Mouse (Mus musculus) testis, adult 2 months (tissue): ENCODE measurements around the gene Ggt5. TPM values are rescaled to one million over a fixed set of nuclear protein-coding genes. Genes with fewer than 3 reads are reported as not detected.

Experiments used
- H3K27ac ChIP-seq: fragments of 200-500 bp; 2 replicates; pipeline ENCODE4 v1.5.1; 2012; ENCODE audit warnings: low read depth, low read length; ENCODE audit not compliant: control insufficient read depth, insufficient read depth
- H3K27me3 ChIP-seq: fragments of 200-500 bp; 2 replicates; pipeline ENCODE4 v1.6.1; 2012; ENCODE audit warnings: mild to moderate bottlenecking, low read length, moderate library complexity; ENCODE audit not compliant: control insufficient read depth, insufficient read depth
- H3K36me3 ChIP-seq: fragments of 200-500 bp; 2 replicates; pipeline ENCODE4 v1.6.1; 2012; ENCODE audit warnings: mild to moderate bottlenecking, low read length; ENCODE audit not compliant: control insufficient read depth, insufficient read depth
- H3K4me1 ChIP-seq: fragments of 200-500 bp; 2 replicates; pipeline ENCODE4 v1.6.1; 2012; ENCODE audit warnings: low read length; ENCODE audit not compliant: control insufficient read depth, insufficient read depth
- H3K4me3 ChIP-seq: fragments of 200-500 bp; 2 replicates; pipeline ENCODE4 v1.5.1; 2012; ENCODE audit warnings: low read depth, mild to moderate bottlenecking, low read length, moderate library complexity, mixed read lengths; ENCODE audit not compliant: control insufficient read depth
- CTCF ChIP-seq: fragments of 200-500 bp; IDR thresholded peaks from 2 replicates; pipeline ENCODE4 v1.5.1; 2012; ENCODE audit warnings: low read depth, mild to moderate bottlenecking, inconsistent platforms, low read length, moderate library complexity; ENCODE audit not compliant: control insufficient read depth, insufficient read depth, insufficient replicate concordance
- POLR2A ChIP-seq: fragments of 200-500 bp; IDR thresholded peaks from 2 replicates; pipeline ENCODE4 v1.6.1; 2012; ENCODE audit warnings: low read depth, mild to moderate bottlenecking, inconsistent platforms, low read length, moderate library complexity; ENCODE audit not compliant: control insufficient read depth
- polyA plus RNA-seq: library from polyadenylated mRNA; depleted of rRNA; stranded (reverse); fragments of >200 nt; gene quantifications from 2 replicates; pipeline ENCODE4 v1.2.3, GENCODE M21; 2012

The Ggt5 gene
- polyA plus RNA-seq, 1 experiment, result 5.4 TPM

GRCm38 (mm10) chr10:75626991-75627390 is 37.9 kb downstream of the Ggt5 start:
- TF ChIP-seq POLR2A (no peak), CTCF (no peak)
- H3K27ac ChIP-seq, result peak overlapping the region; percentile 87

DNA sequence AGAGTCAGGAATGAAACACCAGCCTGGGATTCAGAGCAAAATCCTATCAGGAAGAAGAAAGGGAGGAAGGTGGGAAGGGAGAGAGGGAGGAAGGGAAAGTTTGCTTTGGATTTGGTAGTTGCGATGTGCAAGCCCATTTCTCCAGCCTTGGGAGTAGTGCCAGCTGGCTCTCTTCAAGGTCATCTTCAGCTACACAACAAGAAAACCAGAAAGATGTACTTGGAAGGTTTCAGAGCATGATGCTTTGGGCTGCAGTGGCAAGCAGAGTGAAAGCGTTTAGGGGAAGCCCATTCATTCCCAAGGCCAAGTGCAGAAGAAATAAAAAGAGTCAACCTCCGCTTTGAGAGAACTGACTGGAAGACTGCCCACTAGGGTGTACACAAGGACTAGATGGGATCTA is 38.4 kb downstream of the Ggt5 start:
- TF ChIP-seq POLR2A (no peak), CTCF (no peak)
- peaks cover 3% of the 10 kb centered on the region; the same call in 1 of the 2 replicates for H3K4me1 ChIP-seq
- no peaks in the 10 kb centered on the region for H3K27me3 ChIP-seq
- H3K27ac ChIP-seq, result peak overlapping the region; percentile 87
- H3K36me3 ChIP-seq, result no peaks in the 10 kb centered on the region
- H3K4me3 ChIP-seq, result no peak overlapping the region

More at GRCm38 (mm10) chr10:75626991-75627390, 37.9 kb downstream of the Ggt5 start:
- Histone ChIP-seq H3K4me1 (peaks cover 3% of the 10 kb centered on the region; the same call in 1 of the 2 replicates), H3K27me3 (no peaks in the 10 kb centered on the region), H3K4me3 (no peak overlapping the region), H3K36me3 (no peaks in the 10 kb centered on the region)

DNA sequence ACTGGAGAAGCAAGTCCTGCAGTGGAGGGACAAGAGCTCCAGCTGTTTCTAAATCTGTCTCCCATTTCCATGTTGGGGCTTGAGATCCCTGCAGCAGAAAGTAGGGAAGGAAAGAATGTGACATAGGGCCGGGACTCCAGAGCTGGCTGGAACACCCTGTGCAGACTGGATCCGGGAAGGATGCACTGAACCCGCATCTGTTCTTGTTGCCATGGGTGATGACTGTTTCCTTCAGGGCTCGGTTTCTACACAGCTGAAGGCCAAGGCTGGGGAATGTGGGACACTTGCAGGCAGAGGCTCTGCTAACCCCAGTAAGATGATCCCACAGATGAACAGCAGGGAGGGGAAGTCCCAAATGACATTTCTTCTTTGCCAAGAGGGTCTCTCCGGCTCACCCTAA is 43.5 kb downstream of the Ggt5 start:
- H3K27ac ChIP-seq, result peak overlapping the region; percentile 83
- no peaks in the 10 kb centered on the region for H3K36me3 ChIP-seq
- peaks cover 21% of the 10 kb centered on the region for H3K4me1 ChIP-seq
- no peak overlapping the region for H3K4me3 ChIP-seq
- TF ChIP-seq CTCF, result no peak
- TF ChIP-seq POLR2A, result no peak
- no peaks in the 10 kb centered on the region for H3K27me3 ChIP-seq

GRCm38 (mm10) chr10:75633048-75633447 is 43.9 kb downstream of the Ggt5 start:
- Histone ChIP-seq H3K27me3 (no peaks in the 10 kb centered on the region), H3K4me1 (peaks cover 21% of the 10 kb centered on the region), H3K36me3 (no peaks in the 10 kb centered on the region), H3K27ac (peak overlapping the region; percentile 83), H3K4me3 (no peak overlapping the region)
- TF ChIP-seq CTCF, result no peak
- TF ChIP-seq POLR2A, result no peak

DNA sequence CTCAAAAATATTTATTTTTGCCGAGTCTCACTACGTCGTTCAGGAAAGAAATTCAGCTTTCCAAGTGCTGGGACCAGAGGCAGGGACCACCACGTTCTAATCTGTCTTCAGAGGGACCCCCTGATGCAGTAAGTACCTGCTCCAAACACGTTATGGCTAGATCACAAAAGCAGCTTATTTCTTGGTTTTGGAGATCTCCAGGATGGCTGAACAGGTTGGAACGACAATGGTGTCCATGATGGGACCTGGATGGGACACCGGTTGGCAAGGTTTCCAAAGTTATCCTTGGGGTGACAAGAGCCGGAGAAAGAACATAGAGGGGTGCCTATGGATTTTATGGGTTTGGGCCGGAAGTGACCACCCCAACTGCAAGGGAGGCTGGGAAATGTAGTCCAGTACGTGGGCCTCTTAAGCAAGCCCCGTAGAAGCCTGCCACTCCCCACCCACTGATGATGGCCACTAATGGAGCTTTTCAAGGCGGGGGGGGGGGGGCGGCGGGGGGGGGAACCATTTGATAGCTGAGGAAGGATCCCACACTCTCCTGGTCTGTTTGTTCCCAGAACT is 44.5 kb downstream of the Ggt5 start:
- peak overlapping the region; percentile 83 for H3K27ac ChIP-seq

GRCm38 (mm10) chr10:75634610-75635009 is 45.5 kb downstream of the Ggt5 start:
- no peaks in the 10 kb centered on the region for H3K27me3 ChIP-seq
- no peak overlapping the region for H3K27ac ChIP-seq
- H3K36me3 ChIP-seq, result no peaks in the 10 kb centered on the region
- H3K4me1 ChIP-seq, result peaks cover 19% of the 10 kb centered on the region
- TF ChIP-seq POLR2A (no peak), CTCF (no peak)
- H3K4me3 ChIP-seq, result no peak overlapping the region

More for the DNA sequence above, 44.5 kb downstream of the Ggt5 start:
- peak overlapping the region; percentile 1; the same call in 1 of the 2 replicates for H3K4me3 ChIP-seq
- no peaks in the 10 kb centered on the region for H3K27me3 ChIP-seq
- H3K36me3 ChIP-seq, result no peaks in the 10 kb centered on the region
- TF ChIP-seq CTCF (no peak), POLR2A (no peak)
- H3K4me1 ChIP-seq, result peaks cover 19% of the 10 kb centered on the region

GRCm38 (mm10) chr10:75635019-75635692 is 46.0 kb downstream of the Ggt5 start:
- H3K27ac ChIP-seq, result 0 out of 2 replicates have a peak overlapping the region, but pooled peaks have one; percentile 11
- TF ChIP-seq CTCF, result no peak
- TF ChIP-seq POLR2A, result no peak
- H3K4me1 ChIP-seq, result peaks cover 19% of the 10 kb centered on the region
- H3K36me3 ChIP-seq, result no peaks in the 10 kb centered on the region
- H3K4me3 ChIP-seq, result 0 out of 2 replicates have a peak overlapping the region, but pooled peaks have one; percentile 9
- H3K27me3 ChIP-seq, result no peaks in the 10 kb centered on the region

DNA sequence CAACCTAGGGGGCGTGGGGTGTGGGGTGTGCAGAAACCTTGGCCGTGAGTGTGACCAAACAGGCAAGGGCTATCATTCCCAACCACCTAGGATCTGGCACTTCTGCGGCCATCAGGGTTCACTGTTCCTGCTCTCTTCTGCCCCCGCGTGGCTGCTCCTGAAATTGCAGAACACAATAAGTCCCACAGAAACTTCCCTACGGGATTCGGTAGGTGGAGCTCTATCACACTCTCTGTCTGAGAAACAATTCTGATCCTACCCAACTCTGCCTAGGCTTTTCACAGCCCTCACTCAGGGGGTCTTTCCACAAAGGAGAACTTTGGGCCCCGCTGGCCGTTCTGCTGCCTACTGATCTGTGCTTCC is 46.5 kb downstream of the Ggt5 start:
- H3K27me3 ChIP-seq, result no peaks in the 10 kb centered on the region
- peaks cover 19% of the 10 kb centered on the region for H3K4me1 ChIP-seq
- no peak for TF ChIP-seq POLR2A
- peak; percentile 93 for TF ChIP-seq CTCF
- no peaks in the 10 kb centered on the region for H3K36me3 ChIP-seq
- H3K27ac ChIP-seq, result no peak overlapping the region
- H3K4me3 ChIP-seq, result 0 out of 2 replicates have a peak overlapping the region, but pooled peaks have one; percentile 9
